Mouse (Mus musculus) thymus, adult 2 months (tissue): ENCODE measurements around the gene Ttc9. TPM values are rescaled to one million over a fixed set of nuclear protein-coding genes. Genes with fewer than 3 reads are reported as not detected.

Experiments
- DNase-seq: peaks from one replicate; pipeline ENCODE4 v3.0.0; 2021
- H3K27ac ChIP-seq: fragments of 200-500 bp; 2 replicates; pipeline ENCODE4 v1.5.1; 2012; ENCODE audit warnings: low read length, control low read depth; ENCODE audit not compliant: control insufficient read depth, insufficient read depth
- H3K27me3 ChIP-seq: fragments of 200-500 bp; 2 replicates; pipeline ENCODE4 v1.6.1; 2012; ENCODE audit warnings: mild to moderate bottlenecking, low read length, moderate library complexity, mixed read lengths; ENCODE audit not compliant: control insufficient read depth, insufficient read depth
- H3K36me3 ChIP-seq: fragments of 200-500 bp; 2 replicates; pipeline ENCODE4 v1.6.1; 2012; ENCODE audit warnings: mild to moderate bottlenecking, low read length, moderate library complexity; ENCODE audit not compliant: control insufficient read depth, insufficient read depth
- H3K4me1 ChIP-seq: fragments of 200-500 bp; replicated peaks from 2 replicates; pipeline ENCODE4 v1.6.1; 2012; ENCODE audit warnings: low read length; ENCODE audit not compliant: control insufficient read depth, insufficient read depth
- H3K4me3 ChIP-seq: fragments of 200-500 bp; 2 replicates; pipeline ENCODE4 v1.5.1; 2012; ENCODE audit warnings: mild to moderate bottlenecking, low read length, control low read depth, moderate library complexity; ENCODE audit not compliant: control insufficient read depth, insufficient read depth
- CTCF ChIP-seq: fragments of 200-500 bp; IDR thresholded peaks from 2 replicates; pipeline ENCODE4 v1.5.1; 2012; ENCODE audit warnings: mild to moderate bottlenecking, control low read depth, low read length, moderate library complexity, borderline replicate concordance; ENCODE audit not compliant: control insufficient read depth, poor library complexity, insufficient read depth; ENCODE audit errors: extremely low read depth
- POLR2A ChIP-seq: fragments of 200-500 bp; IDR thresholded peaks from 2 replicates; pipeline ENCODE4 v1.6.1; 2012; ENCODE audit warnings: mild to moderate bottlenecking, low read length, control low read depth, moderate library complexity; ENCODE audit not compliant: control insufficient read depth, poor library complexity, insufficient read depth; ENCODE audit errors: extremely low read depth
- WGBS: fragments of 180-500 bp; shearing (Covaris S2); methylation state at CpG from one replicate; pipeline ENCODE4 v1.1.7; 2018; 5-methylcytosine and 5-hydroxymethylcytosine counted together
- polyA plus RNA-seq: library from polyadenylated mRNA; depleted of rRNA; stranded (reverse); fragments of >200 nt; gene quantifications from 2 replicates; pipeline ENCODE4 v1.2.3, GENCODE M21; 2012; rRNA removed

The Ttc9 gene
- polyA plus RNA-seq, 1 experiment = 0.71 TPM

DNA sequence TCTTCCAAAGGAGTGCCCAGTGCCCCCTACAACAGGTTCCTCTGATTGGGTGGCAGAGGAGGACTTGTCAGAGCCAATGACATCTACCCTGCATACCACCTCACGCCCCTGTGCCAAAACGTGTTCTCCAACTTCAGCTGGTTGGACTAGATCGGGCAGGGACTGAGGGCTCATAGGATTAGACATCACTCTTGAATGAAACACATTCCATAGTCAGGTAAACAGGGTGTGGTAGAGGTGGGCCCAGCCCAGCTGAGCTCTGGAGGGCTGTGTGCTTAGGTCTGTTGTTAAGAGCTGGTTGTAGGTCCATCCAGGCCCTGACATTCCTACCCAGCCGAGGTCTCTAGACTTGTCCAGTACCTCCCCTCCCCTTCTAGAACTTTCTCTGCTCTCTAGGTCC lies 81.6 kb downstream of the Ttc9 start:
- no peak for DNase-seq
- H3K4me3 ChIP-seq = no peak overlapping the region

More for the DNA sequence above, 81.6 kb downstream of the Ttc9 start:
- TF ChIP-seq POLR2A (no peak), CTCF (no peak)
- no peaks in the 10 kb centered on the region for H3K27me3 ChIP-seq
- H3K36me3 ChIP-seq = no peaks in the 10 kb centered on the region
- no peaks in the 10 kb centered on the region for H3K4me1 ChIP-seq
- 91% methylated on average over 4 of the region's 4 CpGs for WGBS
- H3K27ac ChIP-seq = no peak overlapping the region

Other genes with a start within 250 kb of the Ttc9 start
- gene Adam4, start 209.3 kb upstream of the Ttc9 start, polyA plus RNA-seq = 0.48 and 0.66 TPM in 2 replicates
- gene Cox16, start 146.1 kb upstream of the Ttc9 start, polyA plus RNA-seq = 85.9 and 106 TPM in 2 replicates
- gene Gm20498, start 98.3 kb upstream of the Ttc9 start, polyA plus RNA-seq = 30.0 and 33.0 TPM in 2 replicates
- 43.2 and 50.9 TPM in 2 replicates for gene Synj2bp, start 98.3 kb upstream of the Ttc9 start, polyA plus RNA-seq
- 0.07 and 0.08 TPM in 2 replicates for gene Adam21, start 62.8 kb upstream of the Ttc9 start, polyA plus RNA-seq
- 8.4 and 9.2 TPM in 2 replicates for gene Med6, start 36.2 kb upstream of the Ttc9 start, polyA plus RNA-seq
- gene Map3k9, start 149.9 kb downstream of the Ttc9 start, polyA plus RNA-seq = 0.97 and 1.1 TPM in 2 replicates
- 49.0 and 56.8 TPM in 2 replicates for gene Pcnx, start 228.8 kb downstream of the Ttc9 start, polyA plus RNA-seq